Mouse (Mus musculus) thymus, adult 2 months (tissue): ENCODE measurements around the gene Elob.

Source experiments
- CTCF ChIP-seq: fragments of 200-500 bp; IDR thresholded peaks from 2 replicates; pipeline ENCODE4 v1.5.1; 2012; ENCODE audit warnings: mild to moderate bottlenecking, control low read depth, low read length, moderate library complexity, borderline replicate concordance; ENCODE audit not compliant: control insufficient read depth, poor library complexity, insufficient read depth; ENCODE audit errors: extremely low read depth
- POLR2A ChIP-seq: fragments of 200-500 bp; IDR thresholded peaks from 2 replicates; pipeline ENCODE4 v1.6.1; 2012; ENCODE audit warnings: mild to moderate bottlenecking, low read length, control low read depth, moderate library complexity; ENCODE audit not compliant: control insufficient read depth, poor library complexity, insufficient read depth; ENCODE audit errors: extremely low read depth

DNA sequence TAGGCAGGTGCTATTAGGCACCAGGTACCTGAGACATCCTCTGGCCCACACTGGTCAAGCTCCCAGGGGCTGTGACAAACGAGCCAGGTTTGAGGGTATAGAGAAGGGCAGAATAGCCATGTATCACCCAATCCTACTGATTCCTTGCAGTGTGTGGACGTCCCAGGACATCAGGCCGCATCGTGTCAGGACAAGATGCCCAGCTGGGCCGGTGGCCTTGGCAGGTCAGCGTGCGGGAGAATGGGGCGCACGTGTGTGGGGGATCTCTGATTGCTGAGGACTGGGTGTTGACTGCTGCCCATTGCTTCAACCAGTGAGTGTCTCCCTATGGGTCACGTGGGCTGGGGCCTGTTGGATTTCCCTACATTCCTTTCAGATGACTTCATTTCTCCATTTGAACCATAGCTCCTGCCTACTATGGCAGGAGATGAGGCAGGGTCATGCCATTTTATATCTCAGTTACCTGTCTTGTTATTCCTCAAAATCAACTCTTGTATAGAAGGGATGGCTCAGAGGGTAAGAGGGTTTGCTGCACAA is 25.4 kb upstream of the Elob start:
- no peak for TF ChIP-seq CTCF
- TF ChIP-seq POLR2A = no peak
